Mouse (Mus musculus): ENCODE measurements at regions not wholly inside any gene's neighbourhood (a gene's known extent, or its start where the extent isn't known, plus 50 kb on each side); places are given as distances from the start of the nearest gene placed in this dataset.

DNA sequence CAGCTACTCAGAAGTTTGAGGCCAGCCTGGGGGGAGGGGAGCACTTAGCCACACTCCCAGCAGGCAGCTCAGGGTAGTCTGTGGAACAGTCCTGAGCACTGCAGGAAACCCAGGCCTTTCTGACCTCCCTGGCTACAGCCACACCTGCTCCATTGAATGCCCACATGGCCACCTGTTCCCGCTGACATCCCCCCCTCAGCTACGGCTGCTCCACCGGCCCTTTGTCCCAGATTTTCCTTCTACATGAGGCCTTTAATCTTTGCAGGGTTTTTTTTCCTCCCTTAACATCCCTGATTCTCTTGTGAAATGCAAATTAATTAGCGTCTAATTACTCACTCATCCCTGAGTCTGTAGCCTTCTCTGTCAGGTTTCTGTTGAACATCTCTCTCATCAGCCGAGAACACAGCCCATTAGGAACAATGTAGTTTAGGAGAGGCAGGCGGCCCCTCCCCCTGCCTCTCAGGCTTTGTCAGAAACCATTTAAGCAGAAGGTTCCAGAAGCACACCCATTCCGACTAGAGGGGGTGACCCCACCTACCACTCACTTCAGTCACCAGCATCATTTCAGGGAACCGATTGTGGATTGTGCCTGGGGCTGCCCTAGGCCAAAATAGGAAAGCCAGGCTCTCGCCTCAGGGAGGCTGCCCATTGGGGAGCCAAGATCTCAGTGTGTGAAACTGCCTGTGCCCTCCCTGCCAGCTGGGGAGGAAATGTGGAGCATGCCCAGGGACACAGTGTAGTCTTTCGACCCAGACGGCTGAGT is 78.8 kb upstream of the Tle3 start:
- Histone ChIP-seq H3K9ac (ENCODE audit: low read length) (no peak overlapping the region), H3K27me3 (replicated peaks; ENCODE audit: control insufficient read depth, insufficient read depth, low read length) (no peaks in the 10 kb centered on the region), H3K4me3 (ENCODE audit: low read depth, low read length) (no peak overlapping the region), H3K9me3 (ENCODE audit: control insufficient read depth, low read length) (no peaks in the 10 kb centered on the region; the same call in 1 of the 2 replicates), H3K36me3 (ENCODE audit: control insufficient read depth, insufficient read depth, low read length) (no peaks in the 10 kb centered on the region), H3K27ac (ENCODE audit: low read depth) (no peak overlapping the region), H3K4me1 (replicated peaks; ENCODE audit: control insufficient read depth, insufficient read depth, low read length) (0 out of 2 replicates have a peak, but pooled peaks cover 4% of the 10 kb centered on the region), H3K4me2 (ENCODE audit: low read length) (no peak overlapping the region)
- no peak for DNase-seq (ENCODE audit: low spot score)
- WGBS: 55% methylated on average over 11 of the region's 11 CpGs
- ATAC-seq (replicated peaks; ENCODE audit: low FRiP score, low TSS enrichment, low read depth): no peak

DNA sequence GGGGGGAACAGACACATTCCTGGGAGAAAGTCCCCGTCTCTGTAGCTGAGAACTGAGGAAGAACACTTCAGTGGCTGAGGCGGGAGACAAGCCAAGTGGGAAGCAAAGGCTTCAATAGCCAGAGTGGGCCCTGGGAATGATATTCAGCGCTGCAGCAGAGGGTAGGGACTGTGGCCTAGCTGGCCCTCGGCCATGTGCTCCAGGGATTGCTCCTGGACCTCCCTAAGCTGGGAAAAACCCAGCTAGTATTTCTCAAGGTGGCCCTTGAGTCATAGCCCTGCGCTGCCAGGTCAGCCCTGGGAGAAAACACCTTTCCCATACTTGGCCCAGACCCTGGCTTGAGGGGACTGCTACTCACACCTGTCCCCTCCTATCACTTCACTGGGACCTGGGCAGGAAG is 77.2 kb upstream of the Tle3 start:
- 0 out of 2 replicates have a peak, but pooled peaks cover 4% of the 10 kb centered on the region for H3K4me1 ChIP-seq (replicated peaks; ENCODE audit: control insufficient read depth, insufficient read depth, low read length)
- ATAC-seq (replicated peaks; ENCODE audit: low FRiP score, low TSS enrichment, low read depth): no peak
- H3K9me3 ChIP-seq (ENCODE audit: control insufficient read depth, low read length): no peaks in the 10 kb centered on the region
- H3K36me3 ChIP-seq (ENCODE audit: control insufficient read depth, insufficient read depth, low read length): no peaks in the 10 kb centered on the region
- no peak overlapping the region for H3K9ac ChIP-seq (ENCODE audit: low read length)
- DNase-seq (ENCODE audit: low spot score): no peak
- no peak overlapping the region for H3K27ac ChIP-seq (ENCODE audit: low read depth)
- H3K27me3 ChIP-seq (replicated peaks; ENCODE audit: control insufficient read depth, insufficient read depth, low read length): no peaks in the 10 kb centered on the region
- no peak overlapping the region for H3K4me3 ChIP-seq (ENCODE audit: low read depth, low read length)
- H3K4me2 ChIP-seq (ENCODE audit: low read length): no peak overlapping the region
- WGBS: 80% methylated on average over 5 of the region's 5 CpGs

DNA sequence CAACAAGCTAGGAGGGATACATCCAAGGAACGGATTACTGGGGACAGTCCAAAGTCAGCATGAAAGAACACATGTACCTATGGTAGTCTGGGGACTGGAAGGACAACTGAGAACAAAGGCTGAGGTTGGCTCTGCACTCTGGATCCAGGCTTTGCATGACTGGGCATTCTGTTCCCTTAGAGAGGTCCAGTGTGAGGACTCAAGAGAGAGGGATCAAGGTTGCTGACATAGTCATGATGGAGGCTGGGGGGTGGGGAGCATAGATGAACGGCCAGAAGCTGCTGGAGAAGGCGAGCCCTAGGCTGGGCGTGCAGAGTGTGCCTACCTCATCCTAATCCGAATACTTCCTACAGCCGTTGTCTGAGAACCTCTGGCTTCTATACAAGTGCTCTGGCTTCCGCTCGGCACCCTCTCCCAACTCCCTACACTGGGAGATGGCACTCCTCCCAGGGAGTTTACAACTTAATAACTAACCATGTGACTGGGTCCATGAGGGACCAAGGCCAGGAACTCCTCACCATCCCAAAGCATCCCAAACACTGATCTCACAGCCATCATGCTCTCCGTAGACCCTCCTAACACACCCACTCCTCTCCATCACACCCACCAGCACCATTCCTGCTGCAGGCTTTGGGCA is 75.7 kb upstream of the Tle3 start:
- ATAC-seq (replicated peaks; ENCODE audit: low FRiP score, low TSS enrichment, low read depth): no peak
- H3K9ac ChIP-seq (ENCODE audit: low read length): no peak overlapping the region
- DNase-seq (ENCODE audit: low spot score): no peak
- 85% methylated on average over 9 of the region's 9 CpGs for WGBS
- no peak overlapping the region for H3K27ac ChIP-seq (ENCODE audit: low read depth)
- no peaks in the 10 kb centered on the region for H3K9me3 ChIP-seq (ENCODE audit: control insufficient read depth, low read length)
- no peaks in the 10 kb centered on the region for H3K27me3 ChIP-seq (replicated peaks; ENCODE audit: control insufficient read depth, insufficient read depth, low read length)
- H3K4me3 ChIP-seq (ENCODE audit: low read depth, low read length): no peak overlapping the region
- H3K36me3 ChIP-seq (ENCODE audit: control insufficient read depth, insufficient read depth, low read length): no peaks in the 10 kb centered on the region
- H3K4me1 ChIP-seq (replicated peaks; ENCODE audit: control insufficient read depth, insufficient read depth, low read length): 0 out of 2 replicates have a peak, but pooled peaks cover 4% of the 10 kb centered on the region
- no peak overlapping the region for H3K4me2 ChIP-seq (ENCODE audit: low read length)

DNA sequence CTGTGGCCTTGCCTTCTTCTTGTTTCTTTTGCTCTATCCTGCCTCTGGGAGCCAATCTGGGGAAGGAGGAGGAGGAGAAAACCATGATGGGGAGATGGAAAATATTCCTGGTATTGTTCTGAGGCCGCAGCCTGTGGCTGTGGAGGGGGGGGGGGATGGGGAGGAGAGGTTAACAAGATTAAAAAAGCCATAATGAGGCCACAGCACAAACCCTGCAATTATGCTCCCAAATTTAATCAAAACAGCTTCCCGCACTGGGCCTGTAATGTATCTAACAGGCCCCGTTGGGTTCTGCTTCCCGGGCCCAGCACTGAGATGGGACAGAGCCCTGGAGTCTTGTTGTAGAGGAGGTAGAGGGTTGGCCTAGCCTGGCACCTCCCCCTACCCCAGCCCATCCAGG is 74.8 kb upstream of the Tle3 start:
- WGBS: 55% methylated on average over 4 of the region's 4 CpGs

DNA sequence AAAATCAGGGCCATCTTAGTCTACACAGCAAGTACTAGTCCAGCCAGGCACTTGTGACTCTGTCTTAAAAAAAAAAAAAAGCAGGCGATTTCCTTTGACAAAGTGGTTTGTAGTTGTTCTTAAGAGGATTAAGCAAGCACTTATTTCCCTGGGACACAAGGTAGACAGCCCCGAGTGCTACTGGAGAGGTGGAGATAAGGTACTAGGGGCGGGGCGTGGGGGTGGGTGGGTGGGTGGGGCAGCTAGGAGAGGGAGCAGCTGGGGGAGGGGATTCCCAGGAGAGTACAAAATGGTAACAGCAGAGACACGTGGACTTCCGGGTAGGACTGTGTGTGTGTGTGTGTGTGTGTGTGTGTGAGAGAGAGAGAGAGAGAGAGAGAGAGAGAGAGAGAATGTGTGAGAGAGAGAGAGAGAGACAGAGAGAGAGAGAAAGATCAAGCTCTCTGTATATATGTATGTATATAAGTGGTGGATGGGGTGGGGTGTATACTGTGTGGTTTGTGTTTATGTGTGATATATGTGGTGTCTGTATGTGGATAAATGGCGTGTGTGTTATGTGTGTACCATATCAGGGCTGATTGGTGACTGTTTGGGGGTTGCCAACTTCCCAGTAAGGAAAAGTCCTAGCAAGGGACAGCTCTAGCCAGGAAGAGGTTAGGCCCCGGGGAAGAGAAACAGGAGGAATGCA is 72.1 kb upstream of the Tle3 start:
- Histone ChIP-seq H3K36me3 (ENCODE audit: control insufficient read depth, insufficient read depth, low read length) (no peaks in the 10 kb centered on the region), H3K4me3 (ENCODE audit: low read depth, low read length) (no peak overlapping the region), H3K9me3 (ENCODE audit: control insufficient read depth, low read length) (no peaks in the 10 kb centered on the region), H3K9ac (ENCODE audit: low read length) (no peak overlapping the region), H3K4me2 (ENCODE audit: low read length) (no peak overlapping the region), H3K4me1 (replicated peaks; ENCODE audit: control insufficient read depth, insufficient read depth, low read length) (0 out of 2 replicates have a peak, but pooled peaks cover 4% of the 10 kb centered on the region), H3K27ac (ENCODE audit: low read depth) (no peak overlapping the region), H3K27me3 (replicated peaks; ENCODE audit: control insufficient read depth, insufficient read depth, low read length) (no peaks in the 10 kb centered on the region)
- 56% methylated on average over 8 of the region's 8 CpGs for WGBS
- ATAC-seq (replicated peaks; ENCODE audit: low FRiP score, low TSS enrichment, low read depth) (0 out of 2 replicates have a peak, but pooled peaks have one; percentile 22), DNase-seq (ENCODE audit: low spot score) (no peak)

More for the DNA sequence above, 74.8 kb upstream of the Tle3 start:
- Histone ChIP-seq H3K4me1 (replicated peaks; ENCODE audit: control insufficient read depth, insufficient read depth, low read length) (0 out of 2 replicates have a peak, but pooled peaks cover 4% of the 10 kb centered on the region), H3K4me3 (ENCODE audit: low read depth, low read length) (no peak overlapping the region), H3K4me2 (ENCODE audit: low read length) (no peak overlapping the region), H3K9me3 (ENCODE audit: control insufficient read depth, low read length) (no peaks in the 10 kb centered on the region), H3K27me3 (replicated peaks; ENCODE audit: control insufficient read depth, insufficient read depth, low read length) (no peaks in the 10 kb centered on the region), H3K36me3 (ENCODE audit: control insufficient read depth, insufficient read depth, low read length) (no peaks in the 10 kb centered on the region), H3K27ac (ENCODE audit: low read depth) (no peak overlapping the region), H3K9ac (ENCODE audit: low read length) (no peak overlapping the region)
- ATAC-seq (replicated peaks; ENCODE audit: low FRiP score, low TSS enrichment, low read depth) (no peak), DNase-seq (ENCODE audit: low spot score) (no peak)

DNA sequence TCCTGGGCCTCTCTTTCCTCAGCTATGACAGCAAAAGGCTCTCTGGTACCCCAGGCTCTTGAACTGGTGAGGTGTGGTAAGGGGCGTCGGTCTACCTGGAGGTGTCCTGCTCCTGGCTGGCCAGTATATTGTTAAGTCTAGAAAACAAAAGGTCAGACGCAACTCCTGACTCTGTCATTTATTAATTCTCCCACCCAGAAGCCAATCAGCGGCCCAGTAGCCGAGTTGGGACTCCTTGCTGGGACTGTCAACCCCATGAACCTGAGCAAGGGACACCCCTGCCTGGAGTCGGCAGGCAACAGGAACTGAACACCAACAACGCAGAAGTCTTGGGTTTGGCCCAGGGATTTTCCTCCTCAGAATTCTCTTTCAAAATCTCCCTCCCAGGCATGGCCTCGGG is 71.1 kb upstream of the Tle3 start:
- H3K4me3 ChIP-seq (ENCODE audit: low read depth, low read length): no peak overlapping the region
- H3K4me2 ChIP-seq (ENCODE audit: low read length): no peak overlapping the region
- no peaks in the 10 kb centered on the region for H3K36me3 ChIP-seq (ENCODE audit: control insufficient read depth, insufficient read depth, low read length)
- no peaks in the 10 kb centered on the region for H3K27me3 ChIP-seq (replicated peaks; ENCODE audit: control insufficient read depth, insufficient read depth, low read length)
- DNase-seq (ENCODE audit: low spot score) (no peak), ATAC-seq (replicated peaks; ENCODE audit: low FRiP score, low TSS enrichment, low read depth) (no peak)
- H3K9ac ChIP-seq (ENCODE audit: low read length): no peak overlapping the region
- 0 out of 2 replicates have a peak, but pooled peaks cover 4% of the 10 kb centered on the region for H3K4me1 ChIP-seq (replicated peaks; ENCODE audit: control insufficient read depth, insufficient read depth, low read length)
- WGBS: 88% methylated on average over 8 of the region's 8 CpGs
- no peak overlapping the region for H3K27ac ChIP-seq (ENCODE audit: low read depth)
- H3K9me3 ChIP-seq (ENCODE audit: control insufficient read depth, low read length): no peaks in the 10 kb centered on the region

DNA sequence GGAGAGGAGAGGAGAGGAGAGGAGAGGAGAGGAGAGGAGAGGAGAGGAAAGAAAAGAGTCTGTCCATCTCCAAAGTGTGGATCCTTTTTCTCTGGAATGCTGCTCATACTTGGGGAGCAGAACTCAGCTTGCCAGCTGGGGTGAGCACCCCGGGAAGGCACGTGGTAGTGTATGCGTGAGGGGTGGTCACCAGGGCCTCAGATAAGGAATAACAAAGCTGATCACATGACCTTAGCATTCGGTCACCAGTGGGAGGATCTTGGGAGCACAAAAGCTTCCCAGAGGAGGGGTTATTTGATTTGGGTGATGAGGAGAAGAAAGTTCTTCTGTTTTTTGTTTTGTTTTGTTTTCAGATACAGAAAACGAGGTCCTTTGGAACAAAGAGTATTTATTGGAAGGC is 69.4 kb upstream of the Tle3 start:
- H3K27ac ChIP-seq (ENCODE audit: low read depth): no peak overlapping the region
- H3K9me3 ChIP-seq (ENCODE audit: control insufficient read depth, low read length): no peaks in the 10 kb centered on the region
- peaks cover 4% of the 10 kb centered on the region; the same call in 1 of the 2 replicates for H3K4me1 ChIP-seq (replicated peaks; ENCODE audit: control insufficient read depth, insufficient read depth, low read length)
- WGBS: 23% methylated on average over 5 of the region's 5 CpGs
- ATAC-seq (replicated peaks; ENCODE audit: low FRiP score, low TSS enrichment, low read depth): no peak
- H3K27me3 ChIP-seq (replicated peaks; ENCODE audit: control insufficient read depth, insufficient read depth, low read length): no peaks in the 10 kb centered on the region
- no peaks in the 10 kb centered on the region for H3K36me3 ChIP-seq (ENCODE audit: control insufficient read depth, insufficient read depth, low read length)
- DNase-seq (ENCODE audit: low spot score): no peak
- no peak overlapping the region for H3K4me2 ChIP-seq (ENCODE audit: low read length)
- H3K9ac ChIP-seq (ENCODE audit: low read length): no peak overlapping the region
- H3K4me3 ChIP-seq (ENCODE audit: low read depth, low read length): no peak overlapping the region

DNA sequence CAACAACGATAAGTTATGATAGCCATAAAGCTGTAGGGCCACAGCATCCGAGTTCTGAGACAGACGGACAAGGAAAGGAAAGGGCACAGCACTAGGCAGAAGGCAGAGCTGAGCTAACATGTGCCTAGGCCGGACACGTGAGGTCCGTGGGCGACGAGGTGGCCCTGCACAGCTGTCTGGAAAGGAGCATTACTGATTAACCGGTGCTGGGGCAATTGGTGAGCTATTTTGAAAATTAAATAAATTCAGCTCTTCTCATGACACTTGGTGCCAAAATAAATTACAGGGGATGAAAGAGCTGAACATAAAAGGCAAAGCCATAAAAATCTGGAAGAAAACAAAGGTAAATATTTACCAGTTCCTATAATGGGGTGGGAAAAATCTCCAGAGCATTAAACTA is 65.9 kb upstream of the Tle3 start:
- WGBS: 48% methylated on average over 9 of the region's 9 CpGs
- no peaks in the 10 kb centered on the region for H3K36me3 ChIP-seq (ENCODE audit: control insufficient read depth, insufficient read depth, low read length)
- no peak overlapping the region for H3K4me2 ChIP-seq (ENCODE audit: low read length)
- H3K27ac ChIP-seq (ENCODE audit: low read depth): no peak overlapping the region
- ATAC-seq (replicated peaks; ENCODE audit: low FRiP score, low TSS enrichment, low read depth): 0 out of 2 replicates have a peak, but pooled peaks have one; percentile 60
- no peak for DNase-seq (ENCODE audit: low spot score)
- peaks cover 4% of the 10 kb centered on the region; the same call in 1 of the 2 replicates for H3K4me1 ChIP-seq (replicated peaks; ENCODE audit: control insufficient read depth, insufficient read depth, low read length)
- H3K4me3 ChIP-seq (ENCODE audit: low read depth, low read length): no peak overlapping the region
- H3K27me3 ChIP-seq (replicated peaks; ENCODE audit: control insufficient read depth, insufficient read depth, low read length): no peaks in the 10 kb centered on the region
- H3K9ac ChIP-seq (ENCODE audit: low read length): no peak overlapping the region
- H3K9me3 ChIP-seq (ENCODE audit: control insufficient read depth, low read length): no peaks in the 10 kb centered on the region
